Mouse (Mus musculus) bone marrow, adult 2 months (tissue): Measurements from ENCODE around the gene Diexf.

ENCODE experiments used
- CTCF ChIP-seq: fragments of 200-500 bp; IDR thresholded peaks from 2 replicates; pipeline ENCODE4 v1.5.1; 2011; ENCODE audit warnings: low read length, control low read depth; ENCODE audit not compliant: control insufficient read depth, insufficient read depth
- POLR2A ChIP-seq: fragments of 200-500 bp; IDR thresholded peaks from 2 replicates; pipeline ENCODE4 v1.6.1; 2011; ENCODE audit warnings: low read depth, mild to moderate bottlenecking, control low read depth, low read length, borderline replicate concordance; ENCODE audit not compliant: control insufficient read depth

- TF ChIP-seq POLR2A (no peak), CTCF (no peak)
These were observed 6.8 kb downstream of the Diexf start for GRCm38 (mm10) chr1:193123290-193123689.
